Mouse (Mus musculus) lung, postnatal 0 days (tissue): Measurements from ENCODE around the gene Epb41l2.

Source experiments
- CTCF ChIP-seq: IDR thresholded peaks from 2 replicates; pipeline ENCODE4 v1.5.1; 2016; ENCODE audit warnings: antibody characterized with exemption, mild to moderate bottlenecking
- EP300 ChIP-seq: IDR thresholded peaks from 2 replicates; pipeline ENCODE4 v1.6.1; 2016; ENCODE audit warnings: antibody characterized with exemption, mild to moderate bottlenecking, control low read depth

GRCm38 (mm10) chr10:25432351-25432750 is 72.8 kb downstream of the Epb41l2 start:
- TF ChIP-seq CTCF (no peak), EP300 (0 out of 2 replicates have a peak, but pooled peaks have one; percentile 19)
